Mouse (Mus musculus) testis, adult 2 months (tissue): ENCODE results near the gene Sorbs2.

Experiments
- CTCF ChIP-seq: fragments of 200-500 bp; IDR thresholded peaks from 2 replicates; pipeline ENCODE4 v1.5.1; 2012; ENCODE audit warnings: low read depth, mild to moderate bottlenecking, inconsistent platforms, low read length, moderate library complexity; ENCODE audit not compliant: control insufficient read depth, insufficient read depth, insufficient replicate concordance
- POLR2A ChIP-seq: fragments of 200-500 bp; IDR thresholded peaks from 2 replicates; pipeline ENCODE4 v1.6.1; 2012; ENCODE audit warnings: low read depth, mild to moderate bottlenecking, inconsistent platforms, low read length, moderate library complexity; ENCODE audit not compliant: control insufficient read depth

- TF ChIP-seq POLR2A: no peak
- TF ChIP-seq CTCF: no peak
Measured at GRCm38 (mm10) chr8:45774841-45775240, 267.3 kb downstream of the Sorbs2 start.
